Comparison of ENCODE assay signal across 12 mouse cellular contexts in genomic region chr9:70139331-70139885, GRCm38 (mm10). TPM values are rescaled to one million over a fixed set of nuclear protein-coding genes. Genes with fewer than 3 reads are reported as not detected.
DNase-seq lines count a peak whose midpoint lies in the region; ATAC-seq and TF ChIP-seq lines count a peak whose summit lies in the region.
"Had no signal": no experiment of that assay in that cellular context is flagged by ENCODE, and none has a peak within 500 bp of the region (broad histone marks: within the 10 kb centered on the region; RNA-seq: fewer than 3 reads in every experiment).

No protein-coding gene starts in this region.

- DNase-seq in adrenal gland, adult 2 months = peak; percentile 15
- no peak for DNase-seq in adrenal gland, postnatal 25 days
- DNase-seq in hindbrain, postnatal 0 days (ENCODE audit: low spot score) = no peak
- DNase-seq in heart, postnatal 0 days (ENCODE audit: low spot score) = no peak
- DNase-seq in kidney, postnatal 10 days = peak; percentile 32
- no peak for DNase-seq in layer of hippocampus, adult 8-10 months (ENCODE audit: low spot score in 2 of 2)
- DNase-seq: spleen, adult 18-20 months; thymus, adult 18-20 months had no signal

- no peak overlapping the region for H3K9ac ChIP-seq in hindbrain, postnatal 0 days (replicated peaks; ENCODE audit: low read length)
- no peak overlapping the region for H3K9ac ChIP-seq in hindbrain, embryonic 16.5 days (ENCODE audit: low read depth, low read length)
- no peak overlapping the region for H3K9ac ChIP-seq in heart, postnatal 0 days (replicated peaks; ENCODE audit: low read depth, low read length)
- H3K9ac ChIP-seq: forebrain, embryonic 12.5 days had no signal

- TF ChIP-seq CTCF in hindbrain, postnatal 0 days (IDR thresholded peaks at IDR 0.05; ENCODE audit: low read depth) = no peak
- no peak for TF ChIP-seq CTCF in heart, postnatal 0 days (IDR thresholded peaks at IDR 0.05; ENCODE audit: low read depth)

- no peaks in the 10 kb centered on the region for H3K27me3 ChIP-seq in hindbrain, postnatal 0 days (ENCODE audit: insufficient read depth, low read length)
- H3K27me3 ChIP-seq in hindbrain, embryonic 16.5 days (replicated peaks; ENCODE audit: control insufficient read depth, insufficient read depth, low read length) = no peaks in the 10 kb centered on the region
- H3K27me3 ChIP-seq in heart, postnatal 0 days (ENCODE audit: control insufficient read depth, insufficient read depth, low read length) = peaks cover 8% of the 10 kb centered on the region; the same call in 1 of the 2 replicates

- 38% methylated on average over 7 of the region's 7 CpGs for WGBS in hindbrain, postnatal 0 days
- 42% methylated on average over 7 of the region's 7 CpGs for WGBS in hindbrain, embryonic 16.5 days
- 39% methylated on average over 7 of the region's 7 CpGs for WGBS in heart, postnatal 0 days

- H3K27ac ChIP-seq in hindbrain, postnatal 0 days = no peak overlapping the region
- H3K27ac ChIP-seq in hindbrain, embryonic 16.5 days (ENCODE audit: low read depth, low read length) = no peak overlapping the region
- peak overlapping the region; percentile 32; the same call in 1 of the 2 replicates for H3K27ac ChIP-seq in heart, postnatal 0 days (ENCODE audit: low read depth)
- H3K27ac ChIP-seq: forebrain, embryonic 12.5 days; macrophage had no signal

- ATAC-seq in hindbrain, postnatal 0 days = no peak
- no peak for ATAC-seq in hindbrain, embryonic 16.5 days
- no peak for ATAC-seq in heart, postnatal 0 days (ENCODE audit: insufficient read depth, low read depth)
- no peak for ATAC-seq in inflammation-experienced regulatory T-cells, adult 6 months

- H3K36me3 ChIP-seq in hindbrain, postnatal 0 days (ENCODE audit: insufficient read depth, low read length) = no peaks in the 10 kb centered on the region
- no peaks in the 10 kb centered on the region for H3K36me3 ChIP-seq in hindbrain, embryonic 16.5 days (ENCODE audit: control insufficient read depth, insufficient read depth, low read length)
- H3K36me3 ChIP-seq in heart, postnatal 0 days (replicated peaks; ENCODE audit: control insufficient read depth, insufficient read depth, low read length) = no peaks in the 10 kb centered on the region
- H3K36me3 ChIP-seq: forebrain, embryonic 12.5 days had no signal

- H3K9me3 ChIP-seq in hindbrain, postnatal 0 days (ENCODE audit: low read length) = no peaks in the 10 kb centered on the region
- no peaks in the 10 kb centered on the region for H3K9me3 ChIP-seq in hindbrain, embryonic 16.5 days (ENCODE audit: control insufficient read depth, low read length)
- H3K9me3 ChIP-seq in heart, postnatal 0 days (replicated peaks; ENCODE audit: control insufficient read depth, low read length) = no peaks in the 10 kb centered on the region
- H3K9me3 ChIP-seq: forebrain, embryonic 12.5 days had no signal

- TF ChIP-seq EP300 in heart, postnatal 0 days (IDR thresholded peaks at IDR 0.05; ENCODE audit: low read depth) = no peak

- no peak overlapping the region for H3K4me3 ChIP-seq in hindbrain, postnatal 0 days (ENCODE audit: low read length)
- H3K4me3 ChIP-seq in hindbrain, embryonic 16.5 days (ENCODE audit: low read length) = no peak overlapping the region
- no peak overlapping the region for H3K4me3 ChIP-seq in heart, postnatal 0 days (ENCODE audit: low read depth, low read length)
- H3K4me3 ChIP-seq: forebrain, embryonic 12.5 days had no signal

- H3K4me1 ChIP-seq in hindbrain, postnatal 0 days (ENCODE audit: insufficient read depth, low read length) = 0 out of 2 replicates have a peak, but pooled peaks cover 5% of the 10 kb centered on the region
- H3K4me1 ChIP-seq in hindbrain, embryonic 16.5 days (ENCODE audit: control insufficient read depth, insufficient read depth, low read depth, low read length) = peaks cover 10% of the 10 kb centered on the region
- H3K4me1 ChIP-seq in heart, postnatal 0 days (ENCODE audit: control insufficient read depth, insufficient read depth) = peaks cover 10% of the 10 kb centered on the region

- 0 out of 2 replicates have a peak overlapping the region, but pooled peaks have one; percentile 3 for H3K4me2 ChIP-seq in hindbrain, postnatal 0 days (ENCODE audit: low read depth, low read length)
- no peak overlapping the region for H3K4me2 ChIP-seq in hindbrain, embryonic 16.5 days (ENCODE audit: low read length)
- H3K4me2 ChIP-seq in heart, postnatal 0 days (ENCODE audit: low read depth, low read length) = 0 out of 2 replicates have a peak overlapping the region, but pooled peaks have one; percentile 8
- H3K4me2 ChIP-seq: forebrain, embryonic 12.5 days had no signal

RNA-seq across cellular contexts. Expression of gene Fam81a, which starts 3.0 kb away (rescaled TPM):
- total RNA-seq in adrenal gland, adult 2 months (2021) = 1 to 10 TPM; 2.0 to 4.3 TPM
- 0.30 and 0.48 TPM in 2 replicates for polyA plus RNA-seq in adrenal gland, adult 2 months (2012; rRNA removed)
- total RNA-seq in adrenal gland, postnatal 25 days (2021) = 4.0 and 4.1 TPM in 2 replicates
- 9.9 and 14.4 TPM in 2 replicates for total RNA-seq in hindbrain, postnatal 0 days (2014; rRNA removed)
- polyA plus RNA-seq in hindbrain, postnatal 0 days (2015; fragmentation: Nextera tagmentation; extraction: Ambion mirVana) = 16.3 and 17.7 TPM in 2 replicates
- polyA plus RNA-seq in hindbrain, embryonic 16.5 days (2015; fragmentation: Nextera tagmentation; extraction: Ambion mirVana) = 13.6 and 16.3 TPM in 2 replicates
- 24.8 and 28.2 TPM in 2 replicates for total RNA-seq in heart, postnatal 0 days (2014; rRNA removed; ENCODE audit: low replicate concordance)
- 19.8 and 22.3 TPM in 2 replicates for polyA plus RNA-seq in heart, postnatal 0 days (2015; fragmentation: Nextera tagmentation; extraction: Ambion mirVana)
- 1 to 10 TPM in 1 of 3 experiments, under 1 TPM in 2; 0.20 to 3.1 (median 0.42) TPM for polyA plus RNA-seq in inflammation-experienced regulatory T-cells, adult 6 months (2017; shearing (Covaris generic))
- 100 to 1,000 TPM in 1 of 4 experiments, 10 to 100 TPM in 3; 91.7 to 101 (median 94.0) TPM for total RNA-seq in layer of hippocampus, adult 8-10 months (2022)
- polyA plus RNA-seq: macrophage had no signal

Comparison
In these comparisons a context has a peak if more than half of its experiments do, and no peak if none do; other contexts are left out.
1. DNase-seq: peak in adrenal gland, adult 2 months (single experiment) and kidney, postnatal 10 days (single experiment); none in adrenal gland, postnatal 25 days (single experiment), hindbrain, postnatal 0 days (single experiment), heart, postnatal 0 days (single experiment) and layer of hippocampus, adult 8-10 months (0 of 2).